Mouse (Mus musculus) T-helper 2 cell (primary cell): ENCODE data around the gene Slfn9.
"Not testable (repeated sequence)": the region's sequence is repeated elsewhere in the genome, so short reads cannot be mapped to it uniquely, and the experiment has no call there.

Experiments
- in situ Hi-C: fragments of 300-600 bp; cut with MboI, MseI; formaldehyde crosslinking; loops from one replicate; pipeline ENCODE4 v1.15.1; 2025; ENCODE audit warnings: high pct_unique_total_duplicates

Slfn9 gene

GRCm38 (mm10) chr11:82956925-82957324 lies 34.7 kb downstream of the Slfn9 start:
- in situ Hi-C loops = no loop called here

DNA sequence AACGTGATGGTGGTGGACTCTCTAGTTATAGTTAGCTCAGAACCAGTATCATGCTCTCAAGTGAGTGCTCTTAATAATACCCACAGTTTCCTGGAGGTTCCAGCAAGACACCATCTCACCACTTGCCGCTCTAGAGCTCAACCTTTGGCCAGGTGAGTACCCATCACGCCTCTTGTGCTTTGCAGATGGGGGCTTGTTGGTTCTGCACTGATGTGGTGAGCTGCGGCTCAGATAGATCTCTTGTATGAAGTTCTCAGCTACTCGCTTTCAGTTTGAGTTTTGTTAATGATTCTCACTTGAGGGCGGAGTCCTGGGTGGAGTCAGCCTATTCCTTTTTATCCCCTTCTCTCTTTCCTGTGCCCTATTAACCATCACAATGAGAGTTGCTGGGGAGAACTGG lies 37.0 kb downstream of the Slfn9 start:
- in situ Hi-C loops = no loop called here

DNA sequence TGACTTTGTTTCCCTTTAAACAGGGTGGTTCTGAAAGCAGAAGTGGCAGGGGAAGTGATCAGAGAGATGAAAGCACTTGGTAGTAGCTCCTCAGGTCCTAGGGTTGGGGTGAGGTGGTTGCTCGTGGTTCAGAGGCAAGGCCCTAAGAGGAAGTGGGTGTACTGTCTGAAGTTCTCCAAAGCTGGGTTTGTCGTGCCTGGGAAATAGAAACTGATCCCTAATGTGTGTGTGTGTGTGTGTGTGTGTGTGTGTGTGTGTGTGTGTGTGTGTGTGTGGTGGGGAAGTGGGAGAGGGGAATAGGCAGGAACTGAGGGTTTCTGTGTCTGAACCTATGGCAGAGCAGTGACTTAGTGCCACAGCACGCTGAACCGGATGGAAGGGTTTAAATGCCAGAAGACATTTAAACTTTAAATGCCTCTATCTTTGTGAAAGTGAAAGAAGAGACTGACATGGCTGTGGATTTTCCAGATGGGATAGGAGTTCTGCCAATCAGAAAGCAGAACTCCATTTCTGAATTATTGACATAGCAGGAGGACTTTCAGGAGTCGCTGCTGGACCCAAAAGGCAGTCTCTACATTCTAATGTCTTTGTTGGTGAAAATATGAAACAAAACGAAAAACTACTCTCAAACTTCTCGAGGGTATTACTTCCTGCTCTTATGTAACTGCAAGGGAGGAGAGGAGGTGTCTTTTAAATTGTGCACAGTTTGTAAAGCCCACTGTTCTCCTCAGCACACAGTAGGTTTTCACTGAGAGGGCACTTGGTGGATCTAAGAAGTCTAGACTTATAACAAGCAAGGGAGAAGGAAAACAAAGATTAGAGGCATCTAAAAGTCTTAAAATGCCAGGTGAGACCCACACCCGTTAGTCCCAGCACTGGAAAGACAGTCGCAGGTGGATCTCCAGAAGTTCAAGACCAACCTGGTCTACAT lies 38.8 kb downstream of the Slfn9 start:
- in situ Hi-C loops = no loop called here

DNA sequence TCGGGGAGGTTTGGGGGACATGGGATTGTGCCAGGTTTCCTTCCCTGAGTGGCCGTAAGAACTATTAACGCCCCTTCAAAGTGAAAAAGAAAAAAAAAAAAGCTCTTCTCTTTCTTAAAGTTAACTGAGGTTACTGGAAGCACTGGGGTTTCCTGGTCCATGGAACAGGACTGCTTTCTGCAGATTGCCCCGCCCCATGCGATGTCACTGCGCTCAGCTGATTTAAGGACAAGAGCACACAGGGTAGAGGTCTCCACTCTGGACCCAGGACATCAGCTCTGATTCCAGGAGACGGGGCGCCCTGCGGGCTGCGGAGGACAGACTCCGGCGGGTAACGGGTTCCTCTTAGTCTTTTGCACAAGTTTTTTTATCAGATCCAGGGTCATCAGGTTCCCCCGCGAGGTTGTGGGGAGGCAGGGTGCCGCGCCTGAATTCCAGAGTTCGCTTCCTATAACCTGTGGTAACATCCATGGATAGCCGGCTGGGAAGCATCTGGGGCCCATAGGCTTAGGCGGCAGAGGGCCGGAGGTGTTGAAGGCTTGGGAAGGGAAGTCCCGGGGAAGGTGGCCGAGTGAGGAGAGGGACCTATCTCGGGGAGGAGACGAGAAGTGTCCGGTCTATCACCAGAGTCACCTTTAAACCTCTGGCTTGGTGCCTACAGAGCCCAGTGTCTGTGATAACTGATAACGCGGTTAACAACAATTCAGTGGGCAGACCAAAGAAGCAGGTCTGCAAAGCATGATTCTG lies 39.6 kb downstream of the Slfn9 start:
- in situ Hi-C loops = no loop called here

DNA sequence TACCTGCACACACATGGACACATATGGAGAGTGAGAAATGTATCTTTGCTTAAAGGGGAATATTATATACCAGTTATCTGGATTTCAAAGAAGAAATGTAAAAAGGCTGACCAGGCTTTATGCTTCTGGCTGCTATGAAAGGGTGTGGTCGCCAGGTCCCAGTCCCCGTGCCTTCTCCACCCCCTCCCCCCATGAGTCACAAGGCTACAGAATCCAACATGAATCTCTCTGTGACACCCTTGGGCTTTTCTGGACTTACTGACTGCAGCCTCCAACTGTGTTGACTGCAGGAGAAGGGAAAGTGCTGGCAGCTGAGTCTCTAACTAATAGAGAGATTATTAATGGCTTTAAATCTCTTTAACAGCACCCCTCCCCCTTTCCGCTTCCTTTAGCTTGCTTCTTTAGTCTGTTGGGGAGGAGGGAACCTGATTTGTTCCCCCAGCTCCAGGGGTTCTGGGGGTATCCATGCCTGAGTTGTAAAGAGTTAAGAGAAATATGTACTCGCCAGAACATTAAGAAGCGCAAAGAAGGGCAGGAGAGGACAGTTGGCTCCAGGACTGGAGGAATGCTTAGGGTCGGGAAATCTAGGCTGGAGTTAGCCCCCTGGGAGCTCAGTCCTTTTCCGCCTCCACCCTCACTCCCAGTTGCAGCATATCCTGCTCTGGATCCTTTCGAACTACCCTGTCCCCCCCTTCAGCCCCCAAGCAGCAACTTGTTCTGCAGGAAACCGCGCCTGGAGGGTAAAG lies 40.7 kb downstream of the Slfn9 start, which contains the start of gene Slfn5:
TSS of gene Slfn5 (plus strand) at position 614 of the 746 bp plus-strand sequence.
- in situ Hi-C loops = no loop called here

DNA sequence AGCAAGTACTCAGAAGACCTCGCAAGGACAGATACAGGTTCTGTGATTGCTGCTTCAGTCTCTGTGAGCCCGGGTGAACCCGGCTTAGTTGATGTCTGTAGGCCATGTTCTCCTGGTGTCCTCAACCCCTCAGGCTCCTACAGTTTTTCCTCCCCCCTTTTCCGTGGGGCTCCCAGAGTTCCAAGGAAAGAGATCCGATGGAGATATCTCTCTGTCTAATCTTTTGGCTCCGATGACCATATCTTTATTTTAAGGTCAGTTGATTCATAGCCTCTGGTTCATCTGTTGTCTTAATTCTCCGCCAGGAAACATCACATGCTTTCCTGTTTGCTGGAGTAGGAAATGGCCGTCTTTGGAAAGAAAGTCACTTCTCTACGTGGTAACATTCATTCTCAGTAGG lies 42.6 kb downstream of the Slfn9 start:
- in situ Hi-C loops = no loop called here

DNA sequence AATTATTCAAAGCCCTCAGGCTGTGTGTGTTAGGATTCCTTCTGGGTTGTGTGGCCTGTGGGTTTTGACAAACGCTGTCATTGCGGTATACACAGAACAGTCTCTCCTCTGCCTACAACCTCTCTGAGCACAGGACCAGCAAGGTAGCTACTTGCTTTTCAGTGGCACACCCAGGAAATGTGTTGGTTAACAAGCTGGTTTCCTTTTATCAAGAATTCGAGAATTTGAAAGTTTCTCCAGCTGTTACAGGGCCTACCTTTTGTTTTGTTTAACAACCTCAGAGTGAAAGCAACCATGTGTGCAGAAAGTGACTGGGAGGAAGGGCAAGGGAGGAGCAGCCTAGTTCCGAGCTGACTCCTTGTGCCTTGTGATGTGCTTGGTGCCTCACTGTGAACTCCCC lies 44.2 kb downstream of the Slfn9 start:
- in situ Hi-C loops = no loop called here

DNA sequence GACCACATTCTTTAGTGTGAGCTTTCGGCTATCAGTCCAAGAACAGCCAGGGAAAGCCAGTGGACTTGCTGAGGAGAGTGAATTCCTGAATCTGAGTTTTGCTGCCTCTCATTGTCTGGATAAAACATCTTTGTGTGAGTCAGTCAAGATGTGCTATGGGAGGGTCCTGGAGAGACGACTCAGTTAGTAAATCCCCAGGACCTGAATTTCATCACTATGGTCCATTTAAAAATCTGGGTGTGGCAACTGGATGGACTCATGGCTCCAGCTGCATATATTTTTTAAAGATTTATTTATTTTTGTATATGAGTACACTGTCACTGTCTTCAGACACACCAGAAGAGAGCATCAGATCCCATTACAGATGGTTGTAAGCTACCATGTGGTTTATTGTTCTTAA lies 46.0 kb downstream of the Slfn9 start:
- in situ Hi-C loops = no loop called here

DNA sequence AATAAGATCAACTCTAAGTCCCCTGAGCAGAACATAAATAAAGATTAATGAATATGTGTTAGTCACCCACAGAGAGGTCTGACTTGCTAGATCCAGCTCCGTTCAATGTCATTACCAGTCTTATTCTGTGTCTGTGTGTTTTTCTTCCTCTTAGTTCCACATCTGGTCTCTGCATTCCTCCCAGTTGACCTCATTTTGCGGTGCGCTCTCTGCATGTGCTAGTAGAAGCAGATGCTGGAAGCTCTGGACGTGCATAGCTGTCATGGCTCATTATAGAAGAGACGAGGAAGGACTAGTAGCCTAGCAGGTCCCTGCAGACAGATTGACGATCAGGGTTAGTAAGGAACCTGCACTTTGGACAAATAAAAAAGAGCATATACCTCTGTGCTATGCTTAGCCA lies 48.3 kb downstream of the Slfn9 start:
- in situ Hi-C loops = no loop called here

- in situ Hi-C loops = no loop called here
Measured at GRCm38 (mm10) chr11:82933186-82933585, 58.4 kb downstream of the Slfn9 start.

GRCm38 (mm10) chr11:82931671-82932450 lies 59.8 kb downstream of the Slfn9 start:
- in situ Hi-C loops = not testable (repeated sequence)

DNA sequence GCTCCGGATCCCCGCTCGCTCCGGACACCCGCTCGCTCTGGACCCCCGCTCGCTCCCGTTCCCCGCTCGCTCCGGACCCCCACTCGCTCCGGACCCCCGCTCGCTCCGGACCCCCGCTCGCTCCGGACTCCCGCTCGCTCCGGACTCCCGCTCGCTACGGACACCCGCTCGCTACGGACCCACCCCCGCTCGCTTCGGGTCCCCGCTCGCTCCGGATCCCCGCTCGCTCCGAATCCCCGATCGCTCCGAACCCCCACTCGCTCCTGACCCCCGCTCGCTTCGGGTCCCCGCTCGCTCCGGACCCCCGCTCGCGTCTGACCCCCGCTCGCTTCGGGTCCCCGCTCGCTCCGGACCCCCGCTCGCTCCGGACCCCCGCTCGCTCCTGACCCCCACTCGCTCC lies 60.5 kb downstream of the Slfn9 start:
- in situ Hi-C loops = not testable (repeated sequence)

DNA sequence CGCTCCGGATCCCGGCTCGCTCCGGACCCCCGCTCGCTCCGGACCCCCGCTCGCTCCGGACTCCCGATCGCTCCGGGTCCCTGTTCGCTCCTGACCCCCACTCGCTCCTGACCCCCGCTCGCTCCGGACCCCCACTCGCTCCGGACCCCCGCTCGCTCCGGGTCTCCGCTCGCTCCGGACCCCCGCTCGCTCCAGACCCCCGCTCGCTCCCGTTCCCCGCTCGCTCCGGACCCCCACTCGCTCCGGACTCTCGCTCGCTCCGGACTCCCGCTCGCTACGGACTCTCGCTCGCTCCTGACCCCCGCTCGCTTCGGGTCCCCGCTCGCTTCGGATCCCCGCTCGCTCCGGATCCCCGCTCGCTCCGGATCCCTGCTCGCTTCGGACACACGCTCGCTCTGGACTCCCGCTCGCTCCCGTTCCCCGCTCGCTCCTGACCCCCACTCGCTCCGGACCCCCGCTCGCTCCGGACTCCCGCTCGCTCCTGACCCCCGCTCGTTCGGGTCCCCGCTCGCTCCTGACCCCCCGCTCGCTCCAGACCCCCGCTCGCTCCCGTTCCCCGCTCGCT lies 61.2 kb downstream of the Slfn9 start:
- in situ Hi-C loops = not testable (repeated sequence)

GRCm38 (mm10) chr11:82929633-82929950 lies 62.0 kb downstream of the Slfn9 start:
- in situ Hi-C loops = loop anchor here (10.0 kb wide), 1 partner anchor 325 kb away; no protein-coding TSS in a partner anchor

GRCm38 (mm10) chr11:82928897-82929632 lies 62.6 kb downstream of the Slfn9 start:
- in situ Hi-C loops = loop anchor here (10.0 kb wide), 1 partner anchor 326 kb away; no protein-coding TSS in a partner anchor
